Mouse (Mus musculus): Measurements from ENCODE around the gene Picalm. TPM values are rescaled to one million over a fixed set of nuclear protein-coding genes. Genes with fewer than 3 reads are reported as not detected.

The Picalm gene
- polyA plus RNA-seq, 1 experiment, result 185 TPM

DNA sequence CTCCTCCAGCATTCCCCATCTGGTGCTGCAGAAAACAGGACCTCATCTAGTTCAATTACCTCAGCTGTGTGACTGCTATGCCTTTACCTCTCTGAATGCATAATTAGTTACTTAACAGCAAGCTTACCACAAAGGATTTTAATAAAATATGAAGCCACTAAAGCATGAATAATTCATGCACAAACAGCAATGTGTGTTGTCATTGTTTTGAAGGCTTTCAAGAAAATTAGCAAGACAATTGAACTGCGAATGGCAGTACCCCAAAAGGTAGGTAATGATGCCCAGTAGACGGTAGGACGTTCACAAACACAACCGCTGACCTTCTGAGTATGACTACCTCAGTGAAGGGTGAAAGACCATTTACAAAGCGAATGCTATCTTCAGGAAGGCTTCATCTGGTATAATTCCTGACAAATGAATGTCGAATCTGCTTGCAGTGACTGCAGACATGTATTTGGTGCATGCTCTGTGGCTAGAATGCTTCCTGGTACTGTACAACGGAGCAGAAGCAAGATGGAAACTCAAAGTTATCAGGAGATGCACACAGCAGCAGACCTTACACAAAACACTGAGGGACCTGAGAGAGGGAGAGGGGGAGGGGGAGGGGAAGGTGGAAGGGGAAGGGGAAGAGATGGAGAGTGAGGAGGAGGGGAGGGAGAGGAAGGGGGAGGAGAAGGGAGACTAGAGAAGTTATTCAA, 132.0 kb downstream of the Picalm start:
- WGBS, result 55% methylated on average over 7 of the region's 7 CpGs
- TF ChIP-seq POLR2A (IDR thresholded peaks at IDR 0.05; ENCODE audit: borderline replicate concordance, control insufficient read depth, low read depth, low read length) (no peak), CTCF (IDR thresholded peaks at IDR 0.05; ENCODE audit: control insufficient read depth, insufficient read depth, low read length) (no peak)
- H3K4me1 ChIP-seq (ENCODE audit: control insufficient read depth, insufficient read depth, low read length), result no peaks in the 10 kb centered on the region
- H3K27ac ChIP-seq (ENCODE audit: control insufficient read depth, insufficient read depth, low read depth, low read length, poor library complexity), result no peak overlapping the region
- no peak overlapping the region for H3K4me3 ChIP-seq (replicated peaks; ENCODE audit: control insufficient read depth, low read depth, low read length)

Other genes starting within 250 kb of the Picalm start
- not detected in 2 replicates for gene Ccdc81, start 226.6 kb upstream of the Picalm start, polyA plus RNA-seq (2011; ENCODE audit: insufficient read depth, insufficient read length, low replicate concordance, missing spikeins)
- gene Hikeshi, start 189.0 kb upstream of the Picalm start, polyA plus RNA-seq (2011; ENCODE audit: insufficient read depth, insufficient read length, low replicate concordance, missing spikeins), result 7.1 and 32.9 TPM in 2 replicates
- 39.1 and 83.2 TPM in 2 replicates for gene Eed, start 149.2 kb upstream of the Picalm start, polyA plus RNA-seq (2011; ENCODE audit: insufficient read depth, insufficient read length, low replicate concordance, missing spikeins)
- not detected in 2 replicates for gene Ccdc83, start 135.6 kb downstream of the Picalm start, polyA plus RNA-seq (2011; ENCODE audit: insufficient read depth, insufficient read length, low replicate concordance, missing spikeins)
- gene Sytl2, start 172.0 kb downstream of the Picalm start, polyA plus RNA-seq (2011; ENCODE audit: insufficient read depth, insufficient read length, low replicate concordance, missing spikeins), result 0.41 and 0.85 TPM in 2 replicates

All from bone marrow, adult 2 months (tissue).